Mouse (Mus musculus): ENCODE results near the gene Arhgap44.

Arhgap44 gene

GRCm38 (mm10) chr11:65038996-65039395 lies 123.8 kb downstream of the Arhgap44 start:
- Histone ChIP-seq H3K36me3 (ENCODE audit: control insufficient read depth, insufficient read depth, low read length, poor library complexity, severe bottlenecking) (no peaks in the 10 kb centered on the region), H3K27me3 (ENCODE audit: control insufficient read depth, insufficient read depth, low read length, poor library complexity, severe bottlenecking) (no peaks in the 10 kb centered on the region)
- DNase-seq (ENCODE audit: low read depth, low spot score) = no peak

GRCm38 (mm10) chr11:65032221-65032620 lies 130.5 kb downstream of the Arhgap44 start:
- Histone ChIP-seq H3K27me3 (ENCODE audit: control insufficient read depth, insufficient read depth, low read length, poor library complexity, severe bottlenecking) (no peaks in the 10 kb centered on the region), H3K36me3 (ENCODE audit: control insufficient read depth, insufficient read depth, low read length, poor library complexity, severe bottlenecking) (no peaks in the 10 kb centered on the region)
- no peak for DNase-seq (ENCODE audit: low read depth, low spot score)

- no peak for DNase-seq (ENCODE audit: low read depth, low spot score)
- Histone ChIP-seq H3K27me3 (ENCODE audit: control insufficient read depth, insufficient read depth, low read length, poor library complexity, severe bottlenecking) (no peaks in the 10 kb centered on the region), H3K36me3 (ENCODE audit: control insufficient read depth, insufficient read depth, low read length, poor library complexity, severe bottlenecking) (no peaks in the 10 kb centered on the region)
Measured at GRCm38 (mm10) chr11:65030201-65030600, 132.6 kb downstream of the Arhgap44 start.

GRCm38 (mm10) chr11:65028049-65028448 lies 134.7 kb downstream of the Arhgap44 start:
- Histone ChIP-seq H3K27me3 (ENCODE audit: control insufficient read depth, insufficient read depth, low read length, poor library complexity, severe bottlenecking) (no peaks in the 10 kb centered on the region), H3K36me3 (ENCODE audit: control insufficient read depth, insufficient read depth, low read length, poor library complexity, severe bottlenecking) (no peaks in the 10 kb centered on the region)
- no peak for DNase-seq (ENCODE audit: low read depth, low spot score)

- no peak for DNase-seq (ENCODE audit: low read depth, low spot score)
- Histone ChIP-seq H3K27me3 (ENCODE audit: control insufficient read depth, insufficient read depth, low read length, poor library complexity, severe bottlenecking) (no peaks in the 10 kb centered on the region), H3K36me3 (ENCODE audit: control insufficient read depth, insufficient read depth, low read length, poor library complexity, severe bottlenecking) (no peaks in the 10 kb centered on the region)
Measured at GRCm38 (mm10) chr11:65022771-65023170, 140.0 kb downstream of the Arhgap44 start.

- H3K27me3 ChIP-seq (ENCODE audit: control insufficient read depth, insufficient read depth, low read length, poor library complexity, severe bottlenecking) = no peaks in the 10 kb centered on the region
- DNase-seq (ENCODE audit: low read depth, low spot score) = no peak
- H3K36me3 ChIP-seq (ENCODE audit: control insufficient read depth, insufficient read depth, low read length, poor library complexity, severe bottlenecking) = no peaks in the 10 kb centered on the region
Measured at GRCm38 (mm10) chr11:65020744-65021143, 142.0 kb downstream of the Arhgap44 start.

GRCm38 (mm10) chr11:65016754-65017153 lies 146.0 kb downstream of the Arhgap44 start:
- no peaks in the 10 kb centered on the region for H3K36me3 ChIP-seq (ENCODE audit: control insufficient read depth, insufficient read depth, low read length, poor library complexity, severe bottlenecking)
- H3K27me3 ChIP-seq (ENCODE audit: control insufficient read depth, insufficient read depth, low read length, poor library complexity, severe bottlenecking) = no peaks in the 10 kb centered on the region
- no peak for DNase-seq (ENCODE audit: low read depth, low spot score)

- no peaks in the 10 kb centered on the region for H3K27me3 ChIP-seq (ENCODE audit: control insufficient read depth, insufficient read depth, low read length, poor library complexity, severe bottlenecking)
- no peaks in the 10 kb centered on the region for H3K36me3 ChIP-seq (ENCODE audit: control insufficient read depth, insufficient read depth, low read length, poor library complexity, severe bottlenecking)
- DNase-seq (ENCODE audit: low read depth, low spot score) = no peak
Measured at GRCm38 (mm10) chr11:65013906-65014305, 148.9 kb downstream of the Arhgap44 start.

- Histone ChIP-seq H3K36me3 (ENCODE audit: control insufficient read depth, insufficient read depth, low read length, poor library complexity, severe bottlenecking) (peaks cover 1% of the 10 kb centered on the region; the same call in 1 of the 2 replicates), H3K27me3 (ENCODE audit: control insufficient read depth, insufficient read depth, low read length, poor library complexity, severe bottlenecking) (no peaks in the 10 kb centered on the region)
- DNase-seq (ENCODE audit: low read depth, low spot score) = no peak
Measured at GRCm38 (mm10) chr11:65006047-65006446, 156.7 kb downstream of the Arhgap44 start.

- H3K27me3 ChIP-seq (ENCODE audit: control insufficient read depth, insufficient read depth, low read length, poor library complexity, severe bottlenecking) = no peaks in the 10 kb centered on the region
- H3K36me3 ChIP-seq (ENCODE audit: control insufficient read depth, insufficient read depth, low read length, poor library complexity, severe bottlenecking) = peaks cover 6% of the 10 kb centered on the region
- no peak for DNase-seq (ENCODE audit: low read depth, low spot score)
Measured at GRCm38 (mm10) chr11:65004836-65005235, 157.9 kb downstream of the Arhgap44 start.

GRCm38 (mm10) chr11:65003611-65004010 lies 159.2 kb downstream of the Arhgap44 start:
- DNase-seq (ENCODE audit: low read depth, low spot score) = no peak
- Histone ChIP-seq H3K36me3 (ENCODE audit: control insufficient read depth, insufficient read depth, low read length, poor library complexity, severe bottlenecking) (peaks cover 13% of the 10 kb centered on the region), H3K27me3 (ENCODE audit: control insufficient read depth, insufficient read depth, low read length, poor library complexity, severe bottlenecking) (no peaks in the 10 kb centered on the region)

GRCm38 (mm10) chr11:65001729-65002128 lies 161.0 kb downstream of the Arhgap44 start:
- no peak for DNase-seq (ENCODE audit: low read depth, low spot score)
- Histone ChIP-seq H3K36me3 (ENCODE audit: control insufficient read depth, insufficient read depth, low read length, poor library complexity, severe bottlenecking) (peaks cover 14% of the 10 kb centered on the region), H3K27me3 (ENCODE audit: control insufficient read depth, insufficient read depth, low read length, poor library complexity, severe bottlenecking) (no peaks in the 10 kb centered on the region)

GRCm38 (mm10) chr11:64999685-65000084 lies 163.1 kb downstream of the Arhgap44 start:
- no peak for DNase-seq (ENCODE audit: low read depth, low spot score)
- peaks cover 22% of the 10 kb centered on the region for H3K36me3 ChIP-seq (ENCODE audit: control insufficient read depth, insufficient read depth, low read length, poor library complexity, severe bottlenecking)
- no peaks in the 10 kb centered on the region for H3K27me3 ChIP-seq (ENCODE audit: control insufficient read depth, insufficient read depth, low read length, poor library complexity, severe bottlenecking)

- peaks cover 22% of the 10 kb centered on the region for H3K36me3 ChIP-seq (ENCODE audit: control insufficient read depth, insufficient read depth, low read length, poor library complexity, severe bottlenecking)
- no peak for DNase-seq (ENCODE audit: low read depth, low spot score)
- H3K27me3 ChIP-seq (ENCODE audit: control insufficient read depth, insufficient read depth, low read length, poor library complexity, severe bottlenecking) = no peaks in the 10 kb centered on the region
Measured at GRCm38 (mm10) chr11:64998439-64998838, 164.3 kb downstream of the Arhgap44 start.

GRCm38 (mm10) chr11:64988556-64988955 lies 174.2 kb downstream of the Arhgap44 start:
- H3K27me3 ChIP-seq (ENCODE audit: control insufficient read depth, insufficient read depth, low read length, poor library complexity, severe bottlenecking) = no peaks in the 10 kb centered on the region
- peaks cover 5% of the 10 kb centered on the region for H3K36me3 ChIP-seq (ENCODE audit: control insufficient read depth, insufficient read depth, low read length, poor library complexity, severe bottlenecking)
- no peak for DNase-seq (ENCODE audit: low read depth, low spot score)

GRCm38 (mm10) chr11:64979489-64979845 lies 183.3 kb downstream of the Arhgap44 start:
- H3K36me3 ChIP-seq (ENCODE audit: control insufficient read depth, insufficient read depth, low read length, poor library complexity, severe bottlenecking) = peaks cover 3% of the 10 kb centered on the region
- no peak for DNase-seq (ENCODE audit: low read depth, low spot score)
- H3K27me3 ChIP-seq (ENCODE audit: control insufficient read depth, insufficient read depth, low read length, poor library complexity, severe bottlenecking) = no peaks in the 10 kb centered on the region; the same call in 1 of the 2 replicates

Data from splenic B cell, adult 2 months (primary cell).